Mouse (Mus musculus) intestine, embryonic 16.5 days (tissue): ENCODE data around the gene Alg12. TPM values are rescaled to one million over a fixed set of nuclear protein-coding genes. Genes with fewer than 3 reads are reported as not detected.
"Not testable (repeated sequence)": the region's sequence is repeated elsewhere in the genome, so short reads cannot be mapped to it uniquely, and the experiment has no call there.

Source experiments
- ATAC-seq: fragments of 200-750 bp; cut with Nextera tagmentation; 2 replicates; pipeline ENCODE4 v1.8.0; 2017; ENCODE audit warnings: moderate TSS enrichment, moderate library complexity
- H3K27ac ChIP-seq: fragments of 300-500 bp; sonication (generic); 2 replicates; pipeline ENCODE4 v1.5.1; 2014; ENCODE audit warnings: mild to moderate bottlenecking, low read length
- H3K27me3 ChIP-seq: fragments of 300-500 bp; sonication (generic); replicated peaks from 2 replicates; pipeline ENCODE4 v1.6.1; 2014; ENCODE audit warnings: low read length, control low read depth, mixed read lengths; ENCODE audit not compliant: control insufficient read depth, insufficient read depth
- H3K36me3 ChIP-seq: fragments of 300-500 bp; sonication (generic); 2 replicates; pipeline ENCODE4 v1.6.1; 2014; ENCODE audit warnings: low read length, control low read depth; ENCODE audit not compliant: control insufficient read depth, insufficient read depth
- H3K4me1 ChIP-seq: fragments of 300-500 bp; sonication (generic); 2 replicates; pipeline ENCODE4 v1.6.1; 2014; ENCODE audit warnings: low read length, control low read depth, mixed read lengths; ENCODE audit not compliant: control insufficient read depth, insufficient read depth
- H3K4me2 ChIP-seq: fragments of 300-500 bp; sonication (generic); 2 replicates; pipeline ENCODE4 v1.6.1; 2014; ENCODE audit warnings: low read depth, low read length, control low read depth
- H3K4me3 ChIP-seq: fragments of 300-500 bp; sonication (generic); 2 replicates; pipeline ENCODE4 v1.5.1; 2014; ENCODE audit warnings: mild to moderate bottlenecking, low read length
- H3K9ac ChIP-seq: fragments of 300-500 bp; sonication (generic); 2 replicates; pipeline ENCODE4 v1.6.1; 2014; ENCODE audit warnings: low read depth, low read length
- H3K9me3 ChIP-seq: fragments of 300-500 bp; sonication (generic); 2 replicates; pipeline ENCODE4 v1.6.1; 2016; ENCODE audit warnings: low read length, control low read depth; ENCODE audit not compliant: control insufficient read depth
- WGBS: fragments of 180-500 bp; shearing (Covaris S2); extraction: QIAGEN DNeasy Blood & Tissue Kit; methylation state at CpG from one replicate; pipeline ENCODE4 v1.1.7; 2014; 5-methylcytosine and 5-hydroxymethylcytosine counted together
- polyA plus RNA-seq: library from polyadenylated mRNA; unstranded; fragments of >200 nt; fragmentation: Nextera tagmentation; extraction: Ambion mirVana; gene quantifications from 2 replicates; pipeline ENCODE4 v1.2.1, GENCODE M21; 2015

The Alg12 gene
- polyA plus RNA-seq, 1 experiment from 2014 or later: 16.9 TPM

GRCm38 (mm10) chr15:88813262-88813661 is 5.9 kb downstream of the Alg12 start:
- peaks cover under 1% of the 10 kb centered on the region for H3K4me1 ChIP-seq
- H3K27ac ChIP-seq: no peak overlapping the region
- H3K4me3 ChIP-seq: no peak overlapping the region
- H3K9ac ChIP-seq: no peak overlapping the region
- no peak for ATAC-seq
- H3K36me3 ChIP-seq: peaks cover 19% of the 10 kb centered on the region
- H3K9me3 ChIP-seq: no peaks in the 10 kb centered on the region
- H3K4me2 ChIP-seq: no peak overlapping the region
- WGBS: 90% methylated on average over 3 of the region's 3 CpGs
- no peaks in the 10 kb centered on the region for H3K27me3 ChIP-seq

DNA sequence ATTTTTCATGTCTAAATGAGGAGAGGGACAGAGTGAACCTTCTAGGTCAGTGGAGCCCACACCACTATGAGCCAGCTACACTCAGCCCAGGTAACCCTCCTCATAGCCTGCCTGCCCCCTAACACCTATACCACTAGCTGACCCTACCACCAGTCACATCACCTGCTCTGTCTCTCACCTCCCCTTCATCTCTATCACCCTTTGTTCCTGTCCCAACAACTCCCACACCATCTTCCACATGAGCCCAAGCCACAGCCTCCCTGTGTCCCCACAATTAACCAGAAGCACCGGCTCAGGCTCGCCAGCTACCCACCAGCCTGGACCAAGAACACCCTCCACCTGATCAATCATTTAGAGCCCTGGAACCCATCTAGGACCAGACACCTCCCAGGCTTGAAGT is 8.7 kb downstream of the Alg12 start:
- ATAC-seq: no peak
- no peaks in the 10 kb centered on the region for H3K27me3 ChIP-seq
- 85% methylated on average over 2 of the region's 2 CpGs for WGBS
- peaks cover 22% of the 10 kb centered on the region for H3K36me3 ChIP-seq
- no peaks in the 10 kb centered on the region for H3K4me1 ChIP-seq
- no peak overlapping the region for H3K4me3 ChIP-seq
- H3K9me3 ChIP-seq: no peaks in the 10 kb centered on the region
- H3K9ac ChIP-seq: no peak overlapping the region
- H3K27ac ChIP-seq: no peak overlapping the region
- H3K4me2 ChIP-seq: no peak overlapping the region

GRCm38 (mm10) chr15:88808121-88808520 is 11.0 kb downstream of the Alg12 start:
- H3K36me3 ChIP-seq: peaks cover 12% of the 10 kb centered on the region
- no peaks in the 10 kb centered on the region for H3K27me3 ChIP-seq
- no peak overlapping the region for H3K27ac ChIP-seq
- H3K4me3 ChIP-seq: no peak overlapping the region
- no peak overlapping the region for H3K4me2 ChIP-seq
- 73% methylated on average over 8 of the region's 8 CpGs for WGBS
- H3K9ac ChIP-seq: no peak overlapping the region
- no peak for ATAC-seq
- no peaks in the 10 kb centered on the region for H3K9me3 ChIP-seq
- no peaks in the 10 kb centered on the region for H3K4me1 ChIP-seq

GRCm38 (mm10) chr15:88802348-88802747 is 16.8 kb downstream of the Alg12 start:
- Histone ChIP-seq H3K27ac (no peak overlapping the region), H3K4me2 (no peak overlapping the region), H3K4me3 (no peak overlapping the region), H3K27me3 (no peaks in the 10 kb centered on the region), H3K36me3 (peaks cover 12% of the 10 kb centered on the region), H3K9me3 (no peaks in the 10 kb centered on the region), H3K4me1 (no peaks in the 10 kb centered on the region), H3K9ac (no peak overlapping the region)
- 0 out of 2 replicates have a peak, but pooled peaks have one; percentile 13 for ATAC-seq
- 88% methylated on average over 6 of the region's 6 CpGs for WGBS

- no peak overlapping the region for H3K4me3 ChIP-seq
- H3K36me3 ChIP-seq: peaks cover 12% of the 10 kb centered on the region
- no peak for ATAC-seq
- H3K27me3 ChIP-seq: no peaks in the 10 kb centered on the region
- WGBS: 82% methylated on average over 3 of the region's 3 CpGs
- H3K4me2 ChIP-seq: no peak overlapping the region
- H3K4me1 ChIP-seq: no peaks in the 10 kb centered on the region
- H3K27ac ChIP-seq: no peak overlapping the region
- no peaks in the 10 kb centered on the region for H3K9me3 ChIP-seq
- no peak overlapping the region for H3K9ac ChIP-seq
Observed at GRCm38 (mm10) chr15:88801903-88802302, 17.2 kb downstream of the Alg12 start.

DNA sequence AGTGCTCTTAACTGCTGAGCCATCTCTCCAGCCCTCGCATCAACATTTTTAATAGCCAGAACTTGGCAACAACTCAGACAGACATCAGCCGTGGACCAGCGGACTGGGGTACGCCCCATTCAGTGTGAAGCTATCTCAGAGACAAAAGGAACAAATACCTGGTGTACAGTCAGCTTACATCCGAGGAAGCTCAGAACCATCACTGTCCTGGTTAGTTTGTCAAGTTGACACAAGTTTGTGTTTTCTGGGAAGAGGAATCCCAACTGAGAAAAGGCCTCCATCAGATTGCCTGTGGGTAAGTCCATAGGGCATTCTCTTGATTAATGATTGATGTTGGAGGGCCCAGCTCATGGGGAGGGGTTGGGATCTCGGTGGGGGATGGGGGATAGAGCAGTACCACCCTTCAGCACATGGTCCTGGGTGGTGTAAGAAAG is 18.2 kb downstream of the Alg12 start:
- peak; percentile 75 for ATAC-seq
- peaks cover 6% of the 10 kb centered on the region for H3K36me3 ChIP-seq
- WGBS: 65% methylated on average over 6 of the region's 6 CpGs
- peak overlapping the region; percentile 4; the same call in 1 of the 2 replicates for H3K4me2 ChIP-seq
- H3K4me3 ChIP-seq: no peak overlapping the region
- H3K9ac ChIP-seq: no peak overlapping the region
- no peaks in the 10 kb centered on the region for H3K27me3 ChIP-seq
- peak overlapping the region; percentile 61 for H3K27ac ChIP-seq
- H3K4me1 ChIP-seq: no peaks in the 10 kb centered on the region
- H3K9me3 ChIP-seq: no peaks in the 10 kb centered on the region

- Histone ChIP-seq H3K4me3 (no peak overlapping the region), H3K9ac (no peak overlapping the region), H3K27ac (peak overlapping the region; percentile 70), H3K9me3 (no peaks in the 10 kb centered on the region), H3K4me2 (peak overlapping the region; percentile 16; the same call in 1 of the 2 replicates), H3K36me3 (no peaks in the 10 kb centered on the region), H3K27me3 (no peaks in the 10 kb centered on the region), H3K4me1 (no peaks in the 10 kb centered on the region)
- ATAC-seq: peak; percentile 85
- 59% methylated on average over 11 of the region's 11 CpGs for WGBS
Observed at GRCm38 (mm10) chr15:88799950-88800371, 19.2 kb downstream of the Alg12 start.

DNA sequence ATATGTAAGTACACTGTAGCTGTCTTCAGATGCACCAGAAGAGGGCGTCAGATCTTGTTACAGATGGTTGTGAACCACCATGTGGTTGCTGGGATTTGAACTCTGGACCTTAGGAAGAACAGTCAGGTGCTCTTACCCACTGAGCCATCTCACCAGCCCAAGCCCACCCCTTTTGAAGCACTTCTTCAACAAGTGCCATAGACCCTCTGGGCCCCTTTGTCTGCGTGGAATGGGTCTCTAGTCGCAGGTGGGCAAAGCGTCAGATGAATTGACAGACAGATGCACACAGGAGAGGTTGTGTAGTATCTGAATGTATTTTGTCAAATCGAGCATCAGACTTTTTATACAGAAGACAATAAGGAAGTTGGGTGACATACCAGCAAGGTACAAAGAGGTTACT is 24.4 kb downstream of the Alg12 start:
- not testable (repeated sequence) for H3K27me3 ChIP-seq, H3K9ac ChIP-seq, ATAC-seq, H3K4me3 ChIP-seq, H3K36me3 ChIP-seq, H3K9me3 ChIP-seq, H3K4me1 ChIP-seq, H3K27ac ChIP-seq, H3K4me2 ChIP-seq
- 94% methylated on average over 4 of the region's 5 CpGs for WGBS

GRCm38 (mm10) chr15:88792140-88792850 is 26.8 kb downstream of the Alg12 start:
- ATAC-seq: peak; percentile 92
- no peaks in the 10 kb centered on the region for H3K9me3 ChIP-seq
- no peak overlapping the region for H3K4me2 ChIP-seq
- WGBS: 67% methylated on average over 4 of the region's 4 CpGs
- H3K27me3 ChIP-seq: no peaks in the 10 kb centered on the region
- no peak overlapping the region for H3K4me3 ChIP-seq
- 0 out of 2 replicates have a peak, but pooled peaks cover 6% of the 10 kb centered on the region for H3K4me1 ChIP-seq
- H3K27ac ChIP-seq: 0 out of 2 replicates have a peak overlapping the region, but pooled peaks have one; percentile 23
- no peaks in the 10 kb centered on the region for H3K36me3 ChIP-seq
- H3K9ac ChIP-seq: no peak overlapping the region
